Mouse (Mus musculus): ENCODE measurements around the gene Pik3cb. TPM values are rescaled to one million over a fixed set of nuclear protein-coding genes. Genes with fewer than 3 reads are reported as not detected.
A peak's percentile ranks its signal among the peaks of the same experiment; 100 is the strongest.

Gene Pik3cb
- total RNA-seq, 2 experiments from 2014 or later = 3.7 to 4.7 TPM

GRCm38 (mm10) chr9:99081718-99082117 is 58.7 kb downstream of the Pik3cb start:
- no peak for DNase-seq

- DNase-seq = no peak
Observed at GRCm38 (mm10) chr9:99081308-99081707, 59.1 kb downstream of the Pik3cb start.

- DNase-seq = no peak
Observed at GRCm38 (mm10) chr9:99080657-99081056, 59.8 kb downstream of the Pik3cb start.

- no peak for DNase-seq
Observed at GRCm38 (mm10) chr9:99074462-99074861, 66.0 kb downstream of the Pik3cb start.

- no peak for DNase-seq
Observed at GRCm38 (mm10) chr9:99072538-99072937, 67.9 kb downstream of the Pik3cb start.

GRCm38 (mm10) chr9:99065311-99065710 is 75.1 kb downstream of the Pik3cb start:
- DNase-seq = no peak

- no peak for DNase-seq
Observed at GRCm38 (mm10) chr9:99064216-99064615, 76.2 kb downstream of the Pik3cb start.

- peak; percentile 82 for DNase-seq
Observed at GRCm38 (mm10) chr9:99062544-99062943, 77.9 kb downstream of the Pik3cb start.

- DNase-seq = no peak
Observed at GRCm38 (mm10) chr9:99057751-99058150, 82.7 kb downstream of the Pik3cb start.

GRCm38 (mm10) chr9:99049760-99050159 is 90.7 kb downstream of the Pik3cb start:
- no peak for DNase-seq

GRCm38 (mm10) chr9:99048724-99049250 is 91.6 kb downstream of the Pik3cb start:
- no peak for DNase-seq

- no peak for DNase-seq
Observed at GRCm38 (mm10) chr9:99044761-99045160, 95.7 kb downstream of the Pik3cb start.

GRCm38 (mm10) chr9:99042641-99043040 is 97.8 kb downstream of the Pik3cb start:
- DNase-seq = no peak

GRCm38 (mm10) chr9:99041994-99042393 is 98.4 kb downstream of the Pik3cb start:
- DNase-seq = no peak

GRCm38 (mm10) chr9:99035575-99035974 is 104.8 kb downstream of the Pik3cb start, which contains the start of gene Gm1123:
TSS of gene Gm1123 (minus strand) at chr9:99035715.
- DNase-seq = no peak

- DNase-seq = no peak
Observed at GRCm38 (mm10) chr9:99034111-99034510, 106.3 kb downstream of the Pik3cb start.

- DNase-seq = no peak
Observed at GRCm38 (mm10) chr9:99032031-99032430, 108.4 kb downstream of the Pik3cb start.

- DNase-seq = no peak
Observed at GRCm38 (mm10) chr9:99021751-99022150, 118.7 kb downstream of the Pik3cb start.

- no peak for DNase-seq
Observed at GRCm38 (mm10) chr9:99021166-99021565, 119.3 kb downstream of the Pik3cb start.

- DNase-seq = no peak
Observed at GRCm38 (mm10) chr9:99017679-99018078, 122.7 kb downstream of the Pik3cb start.

GRCm38 (mm10) chr9:99016759-99017158 is 123.7 kb downstream of the Pik3cb start:
- DNase-seq = no peak

GRCm38 (mm10) chr9:99016301-99016700 is 124.1 kb downstream of the Pik3cb start:
- DNase-seq = no peak

- DNase-seq = no peak
Observed at GRCm38 (mm10) chr9:99009898-99010199, 130.6 kb downstream of the Pik3cb start.

- no peak for DNase-seq
Observed at GRCm38 (mm10) chr9:99009069-99009897, 131.1 kb downstream of the Pik3cb start.
